Mouse (Mus musculus) kidney, adult 2 months (tissue): Measurements from ENCODE around the gene Il10. TPM values are rescaled to one million over a fixed set of nuclear protein-coding genes. Genes with fewer than 3 reads are reported as not detected.
A peak's percentile ranks its signal among the peaks of the same experiment; 100 is the strongest.

Experiments used
- DNase-seq: peaks from one replicate; pipeline ENCODE4 v3.0.0; 2021
- H3K27ac ChIP-seq: fragments of 200-500 bp; 2 replicates; pipeline ENCODE4 v1.5.1; 2012; ENCODE audit warnings: low read depth, low read length, control low read depth, inconsistent platforms; ENCODE audit not compliant: insufficient read depth
- H3K27me3 ChIP-seq: fragments of 200-500 bp; replicated peaks from 2 replicates; pipeline ENCODE4 v1.6.1; 2012; ENCODE audit warnings: mild to moderate bottlenecking, moderate library complexity, low read length, inconsistent platforms; ENCODE audit not compliant: control insufficient read depth, insufficient read depth
- H3K36me3 ChIP-seq: fragments of 200-500 bp; 2 replicates; pipeline ENCODE4 v1.6.1; 2012; ENCODE audit warnings: mild to moderate bottlenecking, moderate library complexity, low read length, inconsistent platforms; ENCODE audit not compliant: control insufficient read depth, insufficient read depth
- H3K4me1 ChIP-seq: fragments of 200-500 bp; 2 replicates; pipeline ENCODE4 v1.6.1; 2011; ENCODE audit warnings: low read length; ENCODE audit not compliant: control insufficient read depth, insufficient read depth
- H3K4me3 ChIP-seq: fragments of 200-500 bp; 2 replicates; pipeline ENCODE4 v1.5.1; 2011; ENCODE audit warnings: mild to moderate bottlenecking, low read depth, low read length, control low read depth; ENCODE audit not compliant: insufficient read depth
- CTCF ChIP-seq: fragments of 200-500 bp; conservative IDR thresholded peaks from 2 replicates; pipeline ENCODE4 v1.5.1; 2011; ENCODE audit warnings: low read depth, mild to moderate bottlenecking, control low read depth, low read length, moderate library complexity, mixed read lengths; ENCODE audit not compliant: insufficient read depth, insufficient read length
- POLR2A ChIP-seq: fragments of 200-500 bp; IDR thresholded peaks from one replicate; pipeline ENCODE4 v1.6.1; 2011; ENCODE audit warnings: low read depth, low read length, control low read depth
- WGBS: fragments of 180-500 bp; shearing (Covaris S2); methylation state at CpG from one replicate; pipeline ENCODE4 v1.1.7; 2018; 5-methylcytosine and 5-hydroxymethylcytosine counted together
- polyA plus RNA-seq: library from polyadenylated mRNA; depleted of rRNA; stranded (reverse); fragments of >200 nt; gene quantifications from 2 replicates; pipeline ENCODE4 v1.2.3, GENCODE M21; 2012

Il10 gene
- polyA plus RNA-seq, 1 experiment: not detected

GRCm38 (mm10) chr1:130995515-130995914, 24.1 kb upstream of the Il10 start:
- no peak overlapping the region for H3K4me3 ChIP-seq
- H3K27me3 ChIP-seq: no peaks in the 10 kb centered on the region
- TF ChIP-seq POLR2A: no peak
- TF ChIP-seq CTCF: no peak
- H3K4me1 ChIP-seq: no peaks in the 10 kb centered on the region
- H3K27ac ChIP-seq: no peak overlapping the region
- H3K36me3 ChIP-seq: no peaks in the 10 kb centered on the region
- DNase-seq: peak; percentile 9
- WGBS: 41% methylated on average over 1 of the region's 1 CpGs

DNA sequence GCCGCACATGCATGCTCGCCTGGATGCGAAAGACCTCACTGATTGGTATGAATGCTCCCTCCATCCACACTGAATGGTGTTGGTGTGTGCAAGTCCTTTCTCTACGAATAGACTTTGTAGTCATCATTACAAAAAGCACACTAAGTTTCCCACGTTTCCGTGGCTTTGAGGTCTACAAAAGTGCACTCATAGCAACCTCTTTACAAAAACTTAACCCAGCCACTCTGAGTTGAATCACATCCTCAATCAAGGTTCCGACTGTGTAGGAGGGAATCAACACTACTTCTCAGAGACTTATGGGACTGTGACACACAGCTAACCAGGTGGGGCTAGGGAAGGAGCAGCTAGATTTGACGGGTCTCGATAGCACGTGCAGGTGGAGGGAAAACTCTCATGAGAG, 23.3 kb upstream of the Il10 start:
- DNase-seq: no peak
- TF ChIP-seq CTCF (no peak), POLR2A (no peak)
- H3K4me1 ChIP-seq: no peaks in the 10 kb centered on the region
- no peaks in the 10 kb centered on the region for H3K27me3 ChIP-seq
- H3K4me3 ChIP-seq: no peak overlapping the region
- no peak overlapping the region for H3K27ac ChIP-seq
- H3K36me3 ChIP-seq: no peaks in the 10 kb centered on the region
- WGBS: 84% methylated on average over 10 of the region's 10 CpGs

- TF ChIP-seq POLR2A (no peak), CTCF (no peak)
These were observed 22.2 kb upstream of the Il10 start for GRCm38 (mm10) chr1:130997441-130997840.

DNA sequence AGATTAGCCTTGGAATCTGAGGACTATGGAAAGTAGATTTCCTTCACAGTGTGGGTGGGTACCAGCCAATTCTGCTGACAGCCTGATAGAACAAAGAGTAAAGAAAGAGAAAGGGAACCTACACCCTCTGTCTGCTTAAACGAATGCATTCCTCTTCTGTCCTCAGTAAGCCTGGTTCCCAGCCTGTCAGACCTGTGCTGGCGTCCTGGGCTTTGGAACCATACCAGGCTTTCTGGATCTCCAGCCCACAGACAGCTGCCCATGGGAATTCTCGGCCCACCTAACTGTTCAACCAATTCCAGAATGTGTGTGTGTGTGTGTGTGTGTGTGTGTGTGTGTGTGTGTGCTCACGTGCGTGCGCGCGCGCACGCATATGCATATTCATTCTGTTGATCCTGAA, 21.3 kb upstream of the Il10 start:
- Histone ChIP-seq H3K4me1 (no peaks in the 10 kb centered on the region), H3K27me3 (no peaks in the 10 kb centered on the region), H3K36me3 (no peaks in the 10 kb centered on the region), H3K27ac (no peak overlapping the region), H3K4me3 (no peak overlapping the region)
- DNase-seq: no peak
- TF ChIP-seq CTCF: no peak
- WGBS: 92% methylated on average over 10 of the region's 10 CpGs

More at GRCm38 (mm10) chr1:130997441-130997840, 22.2 kb upstream of the Il10 start:
- no peak overlapping the region for H3K4me3 ChIP-seq
- DNase-seq: no peak
- 88% methylated on average over 4 of the region's 4 CpGs for WGBS
- H3K4me1 ChIP-seq: no peaks in the 10 kb centered on the region
- no peaks in the 10 kb centered on the region for H3K27me3 ChIP-seq
- no peaks in the 10 kb centered on the region for H3K36me3 ChIP-seq
- no peak overlapping the region for H3K27ac ChIP-seq

- TF ChIP-seq CTCF (no peak), POLR2A (no peak)
These were observed 19.9 kb upstream of the Il10 start for GRCm38 (mm10) chr1:130999708-131000107.

DNA sequence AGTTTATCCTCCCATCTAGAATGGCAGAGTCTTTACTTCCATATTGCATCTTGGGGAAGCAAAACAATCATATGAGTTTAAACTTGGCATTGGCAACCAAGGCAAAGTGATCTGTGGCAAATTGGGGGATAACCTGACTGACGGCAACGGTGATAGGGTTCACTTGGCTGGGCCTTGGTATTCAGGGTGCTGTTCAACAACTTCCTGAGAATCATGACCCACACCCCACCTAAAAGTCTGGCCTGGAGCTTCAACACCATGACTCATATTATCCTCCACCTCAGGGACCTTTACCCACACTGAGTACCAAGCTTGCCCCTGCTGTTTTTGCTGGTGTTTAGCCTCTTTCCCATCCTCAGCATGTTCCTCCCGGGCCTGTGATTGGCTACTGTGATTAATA, 19.3 kb upstream of the Il10 start:
- WGBS: 84% methylated on average over 3 of the region's 3 CpGs
- H3K27me3 ChIP-seq: no peaks in the 10 kb centered on the region
- TF ChIP-seq CTCF: no peak
- TF ChIP-seq POLR2A: no peak
- H3K36me3 ChIP-seq: no peaks in the 10 kb centered on the region
- H3K4me3 ChIP-seq: no peak overlapping the region
- no peaks in the 10 kb centered on the region for H3K4me1 ChIP-seq
- DNase-seq: no peak
- H3K27ac ChIP-seq: no peak overlapping the region

More at GRCm38 (mm10) chr1:130999708-131000107, 19.9 kb upstream of the Il10 start:
- 83% methylated on average over 4 of the region's 4 CpGs for WGBS
- Histone ChIP-seq H3K4me1 (no peaks in the 10 kb centered on the region), H3K4me3 (no peak overlapping the region), H3K36me3 (no peaks in the 10 kb centered on the region), H3K27me3 (no peaks in the 10 kb centered on the region), H3K27ac (no peak overlapping the region)
- no peak for DNase-seq

DNA sequence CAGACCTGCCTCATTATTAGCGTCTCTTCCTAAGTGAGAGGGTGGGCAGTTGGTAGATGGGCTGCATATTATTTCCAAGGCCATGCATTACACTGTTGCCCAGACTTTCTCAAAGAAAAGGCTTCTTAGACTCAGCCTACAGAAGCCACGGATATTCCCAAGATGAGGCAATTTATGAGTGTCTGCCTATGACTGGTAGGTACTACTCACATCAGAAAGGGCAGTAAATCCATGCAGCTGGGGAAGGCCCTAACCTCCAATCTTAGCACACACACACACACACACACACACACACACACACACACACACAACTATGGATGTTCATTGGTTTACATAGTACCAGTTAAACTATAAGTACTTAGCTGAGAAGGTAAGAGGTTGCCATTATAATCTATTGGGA, 17.1 kb upstream of the Il10 start:
- no peak for TF ChIP-seq POLR2A
- no peak for TF ChIP-seq CTCF
- no peak for DNase-seq
- Histone ChIP-seq H3K4me1 (no peaks in the 10 kb centered on the region), H3K4me3 (no peak overlapping the region), H3K27me3 (no peaks in the 10 kb centered on the region), H3K27ac (no peak overlapping the region), H3K36me3 (no peaks in the 10 kb centered on the region)
- 94% methylated on average over 2 of the region's 2 CpGs for WGBS
